10 mouse cellular contexts compared by ENCODE assay signal in genomic region chr8:124521946-124522345, GRCm38 (mm10). TPM values are rescaled to one million over a fixed set of nuclear protein-coding genes. Genes with fewer than 3 reads are reported as not detected.
DNase-seq lines count a peak whose midpoint lies in the region; ATAC-seq and TF ChIP-seq lines count a peak whose summit lies in the region.
"Had no signal": no experiment of that assay in that cellular context is flagged by ENCODE, and none has a peak within 500 bp of the region (broad histone marks: within the 10 kb centered on the region; RNA-seq: fewer than 3 reads in every experiment).

No protein-coding gene starts in this region.

- no peak for DNase-seq in lung, postnatal 4 days
- DNase-seq in stomach, postnatal 0 days (ENCODE audit: low spot score), result no peak
- DNase-seq in left cerebral cortex, adult 9 months (ENCODE audit: low spot score in 2 of 2), result no peak
- no peak for DNase-seq in frontal cortex, postnatal 10 days (ENCODE audit: low spot score in 2 of 2)
- DNase-seq in left cerebral cortex, adult 11 months (ENCODE audit: low spot score), result no peak
- DNase-seq: lung, postnatal 10 days had no signal

- peak overlapping the region; percentile 79; the same call in 1 of the 2 replicates for H3K4me2 ChIP-seq in lung, embryonic 16.5 days (ENCODE audit: low read depth, low read length)
- peak overlapping the region; percentile 78 for H3K4me2 ChIP-seq in hindbrain, embryonic 15.5 days
- H3K4me2 ChIP-seq in liver, embryonic 12.5 days, result peak overlapping the region; percentile 85
- H3K4me2 ChIP-seq in stomach, postnatal 0 days (replicated peaks; ENCODE audit: low read depth), result peak overlapping the region; percentile 60

- TF ChIP-seq CTCF in stomach, postnatal 0 days (IDR thresholded peaks at IDR 0.05; ENCODE audit: low read depth), result no peak

- H3K27ac ChIP-seq in lung, embryonic 16.5 days (ENCODE audit: low read length), result no peak overlapping the region
- no peak overlapping the region for H3K27ac ChIP-seq in hindbrain, embryonic 15.5 days (replicated peaks)
- no peak overlapping the region for H3K27ac ChIP-seq in liver, embryonic 12.5 days
- H3K27ac ChIP-seq in stomach, postnatal 0 days (replicated peaks), result no peak overlapping the region

- no peaks in the 10 kb centered on the region for H3K27me3 ChIP-seq in lung, embryonic 16.5 days (ENCODE audit: control insufficient read depth, insufficient read depth, low read depth, low read length)
- peaks cover 4% of the 10 kb centered on the region; the same call in 1 of the 2 replicates for H3K27me3 ChIP-seq in hindbrain, embryonic 15.5 days
- H3K27me3 ChIP-seq in liver, embryonic 12.5 days (replicated peaks), result 0 out of 2 replicates have a peak, but pooled peaks cover 7% of the 10 kb centered on the region
- no peaks in the 10 kb centered on the region for H3K27me3 ChIP-seq in stomach, postnatal 0 days (ENCODE audit: control insufficient read depth, insufficient read depth, low read length)

- peaks cover 3% of the 10 kb centered on the region; the same call in 1 of the 2 replicates for H3K36me3 ChIP-seq in lung, embryonic 16.5 days (ENCODE audit: control insufficient read depth, insufficient read depth, low read length)
- H3K36me3 ChIP-seq in hindbrain, embryonic 15.5 days, result peaks cover 11% of the 10 kb centered on the region
- H3K36me3 ChIP-seq in liver, embryonic 12.5 days, result peaks cover 31% of the 10 kb centered on the region
- H3K36me3 ChIP-seq in stomach, postnatal 0 days (ENCODE audit: control insufficient read depth, insufficient read depth, low read length), result peaks cover 8% of the 10 kb centered on the region; the same call in 1 of the 2 replicates

- no peak for TF ChIP-seq EP300 in stomach, postnatal 0 days (optimal IDR thresholded peaks at IDR 0.05)

- WGBS in lung, embryonic 16.5 days, result 91% methylated on average over 6 of the region's 6 CpGs
- 95% methylated on average over 6 of the region's 6 CpGs for WGBS in hindbrain, embryonic 15.5 days
- WGBS in liver, embryonic 12.5 days (ENCODE audit: insufficient replicate concordance), result 90% methylated on average over 6 of the region's 6 CpGs
- WGBS in stomach, postnatal 0 days, result 84% methylated on average over 6 of the region's 6 CpGs

- no peak overlapping the region for H3K4me3 ChIP-seq in lung, embryonic 16.5 days (ENCODE audit: low read length)
- peak overlapping the region; percentile 77 for H3K4me3 ChIP-seq in hindbrain, embryonic 15.5 days
- peak overlapping the region; percentile 85 for H3K4me3 ChIP-seq in liver, embryonic 12.5 days
- peak overlapping the region; percentile 75 for H3K4me3 ChIP-seq in stomach, postnatal 0 days (ENCODE audit: low read depth, low read length)

- H3K4me1 ChIP-seq in lung, embryonic 16.5 days (replicated peaks; ENCODE audit: control insufficient read depth, insufficient read depth, low read length), result peaks cover 14% of the 10 kb centered on the region
- peaks cover 17% of the 10 kb centered on the region for H3K4me1 ChIP-seq in hindbrain, embryonic 15.5 days (replicated peaks)
- H3K4me1 ChIP-seq in liver, embryonic 12.5 days, result peaks cover 23% of the 10 kb centered on the region
- H3K4me1 ChIP-seq in stomach, postnatal 0 days (replicated peaks; ENCODE audit: control insufficient read depth, insufficient read depth), result peaks cover 5% of the 10 kb centered on the region; the same call in 1 of the 2 replicates

- no peak overlapping the region; the same call in 1 of the 2 replicates for H3K9ac ChIP-seq in lung, embryonic 16.5 days (ENCODE audit: low read length)
- H3K9ac ChIP-seq in hindbrain, embryonic 15.5 days, result no peak overlapping the region
- no peak overlapping the region for H3K9ac ChIP-seq in liver, embryonic 12.5 days
- peak overlapping the region; percentile 84 for H3K9ac ChIP-seq in stomach, postnatal 0 days (ENCODE audit: low read length)

- ATAC-seq in lung, embryonic 16.5 days (ENCODE audit: low read depth), result no peak
- no peak for ATAC-seq in hindbrain, embryonic 15.5 days (ENCODE audit: low FRiP score, low read depth)
- no peak for ATAC-seq in liver, embryonic 12.5 days
- no peak for ATAC-seq in stomach, postnatal 0 days (ENCODE audit: low FRiP score, low TSS enrichment)

- H3K9me3 ChIP-seq in lung, embryonic 16.5 days (ENCODE audit: control insufficient read depth, low read length), result no peaks in the 10 kb centered on the region
- H3K9me3 ChIP-seq in hindbrain, embryonic 15.5 days, result no peaks in the 10 kb centered on the region
- H3K9me3 ChIP-seq in liver, embryonic 12.5 days (replicated peaks), result no peaks in the 10 kb centered on the region
- H3K9me3 ChIP-seq in stomach, postnatal 0 days (ENCODE audit: control insufficient read depth, low read length), result no peaks in the 10 kb centered on the region

RNA-seq across cellular contexts. Expression of gene Cog2, which starts 1.4 kb away (rescaled TPM):
- polyA plus RNA-seq in lung, embryonic 16.5 days (2015; fragmentation: Nextera tagmentation; extraction: Ambion mirVana), result 35.6 and 36.2 TPM in 2 replicates
- polyA plus RNA-seq in hindbrain, embryonic 15.5 days (2015; fragmentation: Nextera tagmentation; extraction: Ambion mirVana), result 31.5 and 32.4 TPM in 2 replicates
- 23.8 and 25.2 TPM in 2 replicates for polyA plus RNA-seq in liver, embryonic 12.5 days (2016; fragmentation: Nextera tagmentation; extraction: Ambion mirVana)
- polyA plus RNA-seq in stomach, postnatal 0 days (2015; fragmentation: Nextera tagmentation; extraction: Ambion mirVana), result 23.3 and 24.9 TPM in 2 replicates

RNA-seq across cellular contexts. Expression of gene Agt, which starts 47.6 kb away (rescaled TPM):
- 11.6 and 17.4 TPM in 2 replicates for polyA plus RNA-seq in lung, embryonic 16.5 days (2015; fragmentation: Nextera tagmentation; extraction: Ambion mirVana)
- polyA plus RNA-seq in hindbrain, embryonic 15.5 days (2015; fragmentation: Nextera tagmentation; extraction: Ambion mirVana), result 1.0 TPM in 2 replicates
- polyA plus RNA-seq in liver, embryonic 12.5 days (2016; fragmentation: Nextera tagmentation; extraction: Ambion mirVana), result 23.3 and 25.9 TPM in 2 replicates
- polyA plus RNA-seq in stomach, postnatal 0 days (2015; fragmentation: Nextera tagmentation; extraction: Ambion mirVana), result 42.8 and 44.5 TPM in 2 replicates
- polyA plus RNA-seq: embryonic facial prominence, embryonic 11.5 days had no signal

RNA-seq across cellular contexts. Expression of gene Capn9, which starts 54.0 kb away (rescaled TPM):
- polyA plus RNA-seq in lung, embryonic 16.5 days (2015; fragmentation: Nextera tagmentation; extraction: Ambion mirVana), result 0.09 and 0.19 TPM in 2 replicates
- 0.07 and 0.26 TPM in 2 replicates for polyA plus RNA-seq in hindbrain, embryonic 15.5 days (2015; fragmentation: Nextera tagmentation; extraction: Ambion mirVana)
- 0.05 TPM in 1 of 2 replicates, not detected in the other for polyA plus RNA-seq in liver, embryonic 12.5 days (2016; fragmentation: Nextera tagmentation; extraction: Ambion mirVana)
- 12.8 and 17.6 TPM in 2 replicates for polyA plus RNA-seq in stomach, postnatal 0 days (2015; fragmentation: Nextera tagmentation; extraction: Ambion mirVana)
- polyA plus RNA-seq: embryonic facial prominence, embryonic 11.5 days had no signal

Comparison
In these comparisons a context has a peak if more than half of its experiments do, and no peak if none do; other contexts are left out.
1. RNA of gene Capn9, which starts 54.0 kb away (polyA plus RNA-seq): 12.8 to 17.6 TPM in stomach, postnatal 0 days; 0.07 to 0.26 TPM in hindbrain, embryonic 15.5 days, 0.09 to 0.19 TPM in lung, embryonic 16.5 days and 0.05 TPM in liver, embryonic 12.5 days; every median in the first group is over 10 times any median in the second.
2. Peak in every context shown above with its lines, with median percentiles within 50 percentile points of each other: H3K4me2 ChIP-seq.